Mouse (Mus musculus) stomach, embryonic 15.5 days (tissue): ENCODE results near the gene Gaa. TPM values are rescaled to one million over a fixed set of nuclear protein-coding genes. Genes with fewer than 3 reads are reported as not detected.
A peak's percentile ranks its signal among the peaks of the same experiment; 100 is the strongest.
"Not testable (repeated sequence)": the region's sequence is repeated elsewhere in the genome, so short reads cannot be mapped to it uniquely, and the experiment has no call there.

Source experiments
- ATAC-seq: fragments of 200-750 bp; cut with Nextera tagmentation; 2 replicates; pipeline ENCODE4 v1.8.0; 2017; ENCODE audit warnings: low read depth, moderate number of reproducible peaks, moderate TSS enrichment; ENCODE audit not compliant: insufficient read depth, low FRiP score
- H3K27ac ChIP-seq: fragments of 300-500 bp; sonication (generic); 2 replicates; pipeline ENCODE4 v1.5.1; 2015; ENCODE audit warnings: mild to moderate bottlenecking, inconsistent platforms
- H3K27me3 ChIP-seq: fragments of 300-500 bp; sonication (generic); replicated peaks from 2 replicates; pipeline ENCODE4 v1.6.1; 2015; ENCODE audit warnings: inconsistent platforms
- H3K36me3 ChIP-seq: fragments of 300-500 bp; sonication (generic); 2 replicates; pipeline ENCODE4 v1.6.1; 2015; ENCODE audit warnings: inconsistent platforms
- H3K4me1 ChIP-seq: fragments of 300-500 bp; sonication (generic); 2 replicates; pipeline ENCODE4 v1.6.1; 2015; ENCODE audit warnings: inconsistent platforms
- H3K4me2 ChIP-seq: fragments of 300-500 bp; sonication (generic); 2 replicates; pipeline ENCODE4 v1.6.1; 2015; ENCODE audit warnings: mild to moderate bottlenecking, inconsistent platforms
- H3K4me3 ChIP-seq: fragments of 300-500 bp; sonication (generic); replicated peaks from 2 replicates; pipeline ENCODE4 v1.5.1; 2015; ENCODE audit warnings: inconsistent platforms
- H3K9ac ChIP-seq: fragments of 300-500 bp; sonication (generic); 2 replicates; pipeline ENCODE4 v1.6.1; 2015; ENCODE audit warnings: inconsistent platforms
- H3K9me3 ChIP-seq: fragments of 300-500 bp; sonication (generic); 2 replicates; pipeline ENCODE4 v1.6.1; 2016; ENCODE audit warnings: inconsistent platforms
- WGBS: fragments of 180-500 bp; shearing (Covaris S2); methylation state at CpG from one replicate; pipeline ENCODE4 v1.1.7; 2015; 5-methylcytosine and 5-hydroxymethylcytosine counted together
- polyA plus RNA-seq: library from polyadenylated mRNA; unstranded; fragments of >200 nt; fragmentation: Nextera tagmentation; extraction: Ambion mirVana; gene quantifications from 2 replicates; pipeline ENCODE4 v1.2.1, GENCODE M21; 2015

The Gaa gene
- polyA plus RNA-seq, 1 experiment from 2014 or later: 62.6 TPM

- no peak for ATAC-seq
- H3K27me3 ChIP-seq: no peaks in the 10 kb centered on the region
- H3K9ac ChIP-seq: no peak overlapping the region
- no peak overlapping the region for H3K4me2 ChIP-seq
- no peaks in the 10 kb centered on the region for H3K36me3 ChIP-seq
- no peak overlapping the region for H3K4me3 ChIP-seq
- WGBS: 80% methylated on average over 4 of the region's 4 CpGs
- H3K27ac ChIP-seq: no peak overlapping the region
- no peaks in the 10 kb centered on the region for H3K9me3 ChIP-seq
- H3K4me1 ChIP-seq: peaks cover 5% of the 10 kb centered on the region
These were observed 32.1 kb upstream of the Gaa start for GRCm38 (mm10) chr11:119235596-119235995.

GRCm38 (mm10) chr11:119236354-119236753 lies 31.3 kb upstream of the Gaa start:
- H3K4me1 ChIP-seq: peaks cover 5% of the 10 kb centered on the region
- H3K4me3 ChIP-seq: no peak overlapping the region
- H3K9me3 ChIP-seq: no peaks in the 10 kb centered on the region
- no peak overlapping the region for H3K4me2 ChIP-seq
- whole genome bisulfite sequencing: 24% methylated on average over 8 of the region's 8 CpGs
- no peaks in the 10 kb centered on the region for H3K27me3 ChIP-seq
- no peak for ATAC-seq
- H3K27ac ChIP-seq: no peak overlapping the region
- no peaks in the 10 kb centered on the region for H3K36me3 ChIP-seq
- no peak overlapping the region for H3K9ac ChIP-seq

GRCm38 (mm10) chr11:119237007-119237406 lies 30.7 kb upstream of the Gaa start:
- H3K9me3 ChIP-seq: no peaks in the 10 kb centered on the region
- no peak for ATAC-seq
- H3K4me1 ChIP-seq: peaks cover 5% of the 10 kb centered on the region
- no peaks in the 10 kb centered on the region for H3K36me3 ChIP-seq
- H3K4me2 ChIP-seq: no peak overlapping the region
- 62% methylated on average over 3 of the region's 3 CpGs for WGBS
- no peak overlapping the region for H3K27ac ChIP-seq
- no peak overlapping the region for H3K9ac ChIP-seq
- H3K4me3 ChIP-seq: no peak overlapping the region
- H3K27me3 ChIP-seq: no peaks in the 10 kb centered on the region

GRCm38 (mm10) chr11:119237568-119238304 lies 30.0 kb upstream of the Gaa start:
- ATAC-seq: peak; percentile 37; the same call in 1 of the 2 replicates
- H3K9me3 ChIP-seq: no peaks in the 10 kb centered on the region
- H3K4me1 ChIP-seq: peaks cover 5% of the 10 kb centered on the region
- no peaks in the 10 kb centered on the region for H3K36me3 ChIP-seq
- WGBS: 24% methylated on average over 20 of the region's 20 CpGs
- H3K27me3 ChIP-seq: no peaks in the 10 kb centered on the region
- peak overlapping the region; percentile 36 for H3K4me3 ChIP-seq
- H3K9ac ChIP-seq: peak overlapping the region; percentile 29; the same call in 1 of the 2 replicates
- H3K4me2 ChIP-seq: peak overlapping the region; percentile 72
- no peak overlapping the region for H3K27ac ChIP-seq

GRCm38 (mm10) chr11:119238305-119238721 lies 29.4 kb upstream of the Gaa start:
- Histone ChIP-seq H3K36me3 (no peaks in the 10 kb centered on the region), H3K27me3 (no peaks in the 10 kb centered on the region), H3K4me3 (peak overlapping the region; percentile 36), H3K4me2 (peak overlapping the region; percentile 72), H3K9me3 (no peaks in the 10 kb centered on the region), H3K9ac (0 out of 2 replicates have a peak overlapping the region, but pooled peaks have one; percentile 5), H3K27ac (no peak overlapping the region), H3K4me1 (peaks cover 5% of the 10 kb centered on the region)
- 6% methylated on average over 11 of the region's 11 CpGs for WGBS
- ATAC-seq: peak; percentile 70; the same call in 1 of the 2 replicates

GRCm38 (mm10) chr11:119239480-119239879 lies 28.2 kb upstream of the Gaa start:
- 83% methylated on average over 12 of the region's 12 CpGs for WGBS
- H3K9me3 ChIP-seq: no peaks in the 10 kb centered on the region
- H3K4me3 ChIP-seq: no peak overlapping the region
- H3K4me1 ChIP-seq: peaks cover 5% of the 10 kb centered on the region
- H3K27me3 ChIP-seq: no peaks in the 10 kb centered on the region
- H3K36me3 ChIP-seq: no peaks in the 10 kb centered on the region
- no peak for ATAC-seq
- H3K4me2 ChIP-seq: peak overlapping the region; percentile 72; the same call in 1 of the 2 replicates
- no peak overlapping the region for H3K9ac ChIP-seq
- 0 out of 2 replicates have a peak overlapping the region, but pooled peaks have one; percentile 21 for H3K27ac ChIP-seq

GRCm38 (mm10) chr11:119245543-119245942 lies 22.1 kb upstream of the Gaa start:
- not testable (repeated sequence) for H3K9me3 ChIP-seq, H3K9ac ChIP-seq, H3K4me3 ChIP-seq, ATAC-seq, H3K4me2 ChIP-seq, H3K27ac ChIP-seq, H3K36me3 ChIP-seq, H3K27me3 ChIP-seq, H3K4me1 ChIP-seq
- WGBS: 81% methylated on average over 6 of the region's 6 CpGs

- 26% methylated on average over 6 of the region's 6 CpGs for WGBS
- ATAC-seq: peak; percentile 64
- H3K27ac ChIP-seq: no peak overlapping the region
- H3K4me1 ChIP-seq: peaks cover 16% of the 10 kb centered on the region; the same call in 1 of the 2 replicates
- no peak overlapping the region for H3K4me3 ChIP-seq
- H3K4me2 ChIP-seq: no peak overlapping the region
- no peaks in the 10 kb centered on the region for H3K9me3 ChIP-seq
- no peak overlapping the region for H3K9ac ChIP-seq
- H3K36me3 ChIP-seq: no peaks in the 10 kb centered on the region
- H3K27me3 ChIP-seq: no peaks in the 10 kb centered on the region
These were observed 18.7 kb upstream of the Gaa start for GRCm38 (mm10) chr11:119249011-119249410.

GRCm38 (mm10) chr11:119250998-119251397 lies 16.7 kb upstream of the Gaa start:
- Histone ChIP-seq H3K4me2 (no peak overlapping the region), H3K4me1 (peaks cover 16% of the 10 kb centered on the region; the same call in 1 of the 2 replicates), H3K27ac (no peak overlapping the region), H3K36me3 (no peaks in the 10 kb centered on the region), H3K9ac (no peak overlapping the region), H3K4me3 (no peak overlapping the region), H3K9me3 (no peaks in the 10 kb centered on the region), H3K27me3 (no peaks in the 10 kb centered on the region)
- WGBS: 39% methylated on average over 17 of the region's 17 CpGs
- ATAC-seq: no peak

GRCm38 (mm10) chr11:119252854-119253541 lies 14.7 kb upstream of the Gaa start:
- Histone ChIP-seq H3K4me2 (peak overlapping the region; percentile 48), H3K27me3 (no peaks in the 10 kb centered on the region), H3K36me3 (no peaks in the 10 kb centered on the region), H3K4me3 (peak overlapping the region; percentile 23; the same call in 1 of the 2 replicates), H3K27ac (no peak overlapping the region), H3K9ac (no peak overlapping the region), H3K9me3 (no peaks in the 10 kb centered on the region), H3K4me1 (peaks cover 20% of the 10 kb centered on the region; the same call in 1 of the 2 replicates)
- WGBS: 6% methylated on average over 22 of the region's 22 CpGs
- peak; percentile 48; the same call in 1 of the 2 replicates for ATAC-seq

- not testable (repeated sequence) for ATAC-seq, H3K27ac ChIP-seq, H3K4me3 ChIP-seq, H3K36me3 ChIP-seq, H3K9ac ChIP-seq, H3K4me2 ChIP-seq, H3K27me3 ChIP-seq, H3K9me3 ChIP-seq
- 63% methylated on average over 5 of the region's 5 CpGs for WGBS
- H3K4me1 ChIP-seq: peaks cover 23% of the 10 kb centered on the region; the same call in 1 of the 2 replicates
These were observed 11.1 kb upstream of the Gaa start for GRCm38 (mm10) chr11:119256557-119256956.

GRCm38 (mm10) chr11:119258216-119258571 lies 9.5 kb upstream of the Gaa start:
- ATAC-seq: no peak
- peaks cover 14% of the 10 kb centered on the region; the same call in 1 of the 2 replicates for H3K4me1 ChIP-seq
- peak overlapping the region; percentile 18; the same call in 1 of the 2 replicates for H3K4me3 ChIP-seq
- H3K9ac ChIP-seq: no peak overlapping the region
- H3K27ac ChIP-seq: peak overlapping the region; percentile 40; the same call in 1 of the 2 replicates
- H3K27me3 ChIP-seq: no peaks in the 10 kb centered on the region
- H3K4me2 ChIP-seq: peak overlapping the region; percentile 48
- H3K9me3 ChIP-seq: no peaks in the 10 kb centered on the region
- 57% methylated on average over 9 of the region's 9 CpGs for WGBS
- no peaks in the 10 kb centered on the region for H3K36me3 ChIP-seq
